Mouse (Mus musculus) bone marrow, adult 2 months (tissue): ENCODE measurements at regions not wholly inside any gene's neighbourhood (a gene's known extent, or its start where the extent isn't known, plus 50 kb on each side); places are given as distances from the start of the nearest gene placed in this dataset.

ENCODE experiments used
- H3K27ac ChIP-seq: fragments of 200-500 bp; 2 replicates; pipeline ENCODE4 v1.5.1; 2012; ENCODE audit warnings: low read depth, mild to moderate bottlenecking, control low read depth, inconsistent platforms, low read length; ENCODE audit not compliant: control insufficient read depth, poor library complexity, insufficient read depth
- H3K4me1 ChIP-seq: fragments of 200-500 bp; 2 replicates; pipeline ENCODE4 v1.6.1; 2011; ENCODE audit warnings: low read length; ENCODE audit not compliant: control insufficient read depth, insufficient read depth
- H3K4me3 ChIP-seq: fragments of 200-500 bp; replicated peaks from 2 replicates; pipeline ENCODE3; 2011; ENCODE audit warnings: mild to moderate bottlenecking, low read depth, low read length, control low read depth; ENCODE audit not compliant: control insufficient read depth
- CTCF ChIP-seq: fragments of 200-500 bp; IDR thresholded peaks from 2 replicates; pipeline ENCODE4 v1.5.1; 2011; ENCODE audit warnings: low read length, control low read depth; ENCODE audit not compliant: control insufficient read depth, insufficient read depth
- POLR2A ChIP-seq: fragments of 200-500 bp; IDR thresholded peaks from 2 replicates; pipeline ENCODE4 v1.6.1; 2011; ENCODE audit warnings: low read depth, mild to moderate bottlenecking, control low read depth, low read length, borderline replicate concordance; ENCODE audit not compliant: control insufficient read depth
- WGBS: fragments of 180-500 bp; shearing (Covaris S2); methylation state at CpG from one replicate; pipeline ENCODE4 v1.1.7; 2018; 5-methylcytosine and 5-hydroxymethylcytosine counted together

GRCm38 (mm10) chr17:31732176-31732880 is 54.7 kb downstream of the Cryaa start:
- Histone ChIP-seq H3K27ac (no peak overlapping the region), H3K4me3 (no peak overlapping the region), H3K4me1 (peaks cover 5% of the 10 kb centered on the region; the same call in 1 of the 2 replicates)
- no peak for TF ChIP-seq POLR2A
- TF ChIP-seq CTCF: no peak
- WGBS: 93% methylated on average over 32 of the region's 32 CpGs

GRCm38 (mm10) chr17:31734521-31734920 is 56.9 kb downstream of the Cryaa start:
- H3K27ac ChIP-seq: no peak overlapping the region
- TF ChIP-seq CTCF: no peak
- TF ChIP-seq POLR2A: no peak
- H3K4me3 ChIP-seq: no peak overlapping the region
- peaks cover 7% of the 10 kb centered on the region; the same call in 1 of the 2 replicates for H3K4me1 ChIP-seq
- WGBS: 37% methylated on average over 7 of the region's 7 CpGs

GRCm38 (mm10) chr17:31736716-31737115 is 59.1 kb downstream of the Cryaa start:
- Histone ChIP-seq H3K4me3 (no peak overlapping the region), H3K4me1 (peaks cover 8% of the 10 kb centered on the region; the same call in 1 of the 2 replicates), H3K27ac (no peak overlapping the region)
- TF ChIP-seq CTCF (no peak), POLR2A (no peak)
- 31% methylated on average over 6 of the region's 6 CpGs for WGBS

GRCm38 (mm10) chr17:31738249-31738648 is 60.6 kb downstream of the Cryaa start:
- Histone ChIP-seq H3K27ac (peak overlapping the region; percentile 35; the same call in 1 of the 2 replicates), H3K4me3 (no peak overlapping the region), H3K4me1 (peaks cover 10% of the 10 kb centered on the region; the same call in 1 of the 2 replicates)
- WGBS: 30% methylated on average over 3 of the region's 3 CpGs
- no peak for TF ChIP-seq CTCF

- WGBS: 33% methylated on average over 11 of the region's 11 CpGs
- TF ChIP-seq POLR2A: no peak
- no peak for TF ChIP-seq CTCF
- Histone ChIP-seq H3K4me1 (peaks cover 10% of the 10 kb centered on the region; the same call in 1 of the 2 replicates), H3K4me3 (no peak overlapping the region), H3K27ac (no peak overlapping the region)
These were observed 62.0 kb downstream of the Cryaa start for GRCm38 (mm10) chr17:31739586-31739985.

GRCm38 (mm10) chr17:31740059-31740458 is 62.5 kb downstream of the Cryaa start:
- no peak overlapping the region for H3K4me3 ChIP-seq
- WGBS: 62% methylated on average over 11 of the region's 11 CpGs
- H3K4me1 ChIP-seq: peaks cover 10% of the 10 kb centered on the region; the same call in 1 of the 2 replicates
- TF ChIP-seq CTCF (no peak), POLR2A (no peak)
- no peak overlapping the region for H3K27ac ChIP-seq

- TF ChIP-seq POLR2A (no peak), CTCF (no peak)
- Histone ChIP-seq H3K4me3 (no peak overlapping the region), H3K4me1 (peaks cover 5% of the 10 kb centered on the region; the same call in 1 of the 2 replicates), H3K27ac (no peak overlapping the region)
- whole genome bisulfite sequencing: 79% methylated on average over 4 of the region's 4 CpGs
These were observed 66.0 kb downstream of the Cryaa start for GRCm38 (mm10) chr17:31743656-31744055.

- H3K27ac ChIP-seq: peak overlapping the region; percentile 60
- H3K4me3 ChIP-seq: no peak overlapping the region
- WGBS: 26% methylated on average over 20 of the region's 20 CpGs
- H3K4me1 ChIP-seq: peaks cover 3% of the 10 kb centered on the region; the same call in 1 of the 2 replicates
- no peak for TF ChIP-seq CTCF
These were observed 68.8 kb downstream of the Cryaa start for GRCm38 (mm10) chr17:31746198-31747111.

GRCm38 (mm10) chr17:31747563-31747962 is 70.0 kb downstream of the Cryaa start:
- 61% methylated on average over 2 of the region's 2 CpGs for WGBS
- no peak for TF ChIP-seq CTCF
- Histone ChIP-seq H3K27ac (0 out of 2 replicates have a peak overlapping the region, but pooled peaks have one; percentile 2), H3K4me3 (no peak overlapping the region), H3K4me1 (peaks cover 3% of the 10 kb centered on the region; the same call in 1 of the 2 replicates)
